Mouse (Mus musculus) heart, postnatal 0 days (tissue): ENCODE measurements around the gene Ccnyl1. TPM values are rescaled to one million over a fixed set of nuclear protein-coding genes. Genes with fewer than 3 reads are reported as not detected.

ENCODE experiments used
- ATAC-seq: fragments of 200-750 bp; cut with Nextera tagmentation; 2 replicates; pipeline ENCODE4 v1.8.0; 2017; ENCODE audit warnings: low read depth, moderate number of reproducible peaks, moderate library complexity; ENCODE audit not compliant: insufficient read depth
- DNase-seq: peaks from one replicate; pipeline ENCODE4 v3.0.0-alpha.2; 2016; ENCODE audit warnings: low spot score
- H3K27ac ChIP-seq: fragments of 300-500 bp; sonication (generic); 2 replicates; pipeline ENCODE4 v1.5.1; 2014; ENCODE audit warnings: low read depth, mild to moderate bottlenecking
- H3K27me3 ChIP-seq: fragments of 300-500 bp; sonication (generic); 2 replicates; pipeline ENCODE4 v1.6.1; 2014; ENCODE audit warnings: low read length, mixed read lengths; ENCODE audit not compliant: control insufficient read depth, insufficient read depth
- H3K36me3 ChIP-seq: fragments of 300-500 bp; sonication (generic); replicated peaks from 2 replicates; pipeline ENCODE4 v1.6.1; 2014; ENCODE audit warnings: low read length, mixed read lengths; ENCODE audit not compliant: control insufficient read depth, insufficient read depth
- H3K4me1 ChIP-seq: fragments of 300-500 bp; sonication (generic); 2 replicates; pipeline ENCODE4 v1.6.1; 2014; ENCODE audit warnings: antibody characterized with exemption; ENCODE audit not compliant: control insufficient read depth, insufficient read depth
- H3K4me2 ChIP-seq: fragments of 300-500 bp; sonication (generic); 2 replicates; pipeline ENCODE4 v1.6.1; 2014; ENCODE audit warnings: low read depth, mild to moderate bottlenecking, low read length, moderate library complexity
- H3K4me3 ChIP-seq: fragments of 300-500 bp; sonication (generic); 2 replicates; pipeline ENCODE4 v1.5.1; 2014; ENCODE audit warnings: low read depth, low read length
- H3K9ac ChIP-seq: fragments of 300-500 bp; sonication (generic); replicated peaks from 2 replicates; pipeline ENCODE4 v1.6.1; 2014; ENCODE audit warnings: low read depth, low read length, mixed read lengths
- H3K9me3 ChIP-seq: fragments of 300-500 bp; sonication (generic); replicated peaks from 2 replicates; pipeline ENCODE4 v1.6.1; 2016; ENCODE audit warnings: low read length; ENCODE audit not compliant: control insufficient read depth
- CTCF ChIP-seq: IDR thresholded peaks from 2 replicates; pipeline ENCODE4 v1.5.1; 2016; ENCODE audit warnings: antibody characterized with exemption, control low read depth, low read depth
- EP300 ChIP-seq: IDR thresholded peaks from 2 replicates; pipeline ENCODE4 v1.6.1; 2016; ENCODE audit warnings: antibody characterized with exemption, low read depth
- WGBS: fragments of 180-500 bp; shearing (Covaris S2); extraction: QIAGEN DNeasy Blood & Tissue Kit; methylation state at CpG from one replicate; pipeline ENCODE4 v1.1.7; 2014; 5-methylcytosine and 5-hydroxymethylcytosine counted together
- polyA plus RNA-seq: library from polyadenylated mRNA; unstranded; fragments of >200 nt; fragmentation: Nextera tagmentation; extraction: Ambion mirVana; gene quantifications from 2 replicates; pipeline ENCODE4 v1.2.1, GENCODE M21; 2015
- total RNA-seq: library from RNA; depleted of rRNA; stranded (reverse); fragments of >200 nt; gene quantifications from 2 replicates; pipeline ENCODE4 v1.2.3, GENCODE M21; 2014; ENCODE audit warnings: low replicate concordance

Ccnyl1 gene
- total and polyA plus RNA-seq, 2 experiments from 2014 or later = 3.4 to 12.7 TPM

DNA sequence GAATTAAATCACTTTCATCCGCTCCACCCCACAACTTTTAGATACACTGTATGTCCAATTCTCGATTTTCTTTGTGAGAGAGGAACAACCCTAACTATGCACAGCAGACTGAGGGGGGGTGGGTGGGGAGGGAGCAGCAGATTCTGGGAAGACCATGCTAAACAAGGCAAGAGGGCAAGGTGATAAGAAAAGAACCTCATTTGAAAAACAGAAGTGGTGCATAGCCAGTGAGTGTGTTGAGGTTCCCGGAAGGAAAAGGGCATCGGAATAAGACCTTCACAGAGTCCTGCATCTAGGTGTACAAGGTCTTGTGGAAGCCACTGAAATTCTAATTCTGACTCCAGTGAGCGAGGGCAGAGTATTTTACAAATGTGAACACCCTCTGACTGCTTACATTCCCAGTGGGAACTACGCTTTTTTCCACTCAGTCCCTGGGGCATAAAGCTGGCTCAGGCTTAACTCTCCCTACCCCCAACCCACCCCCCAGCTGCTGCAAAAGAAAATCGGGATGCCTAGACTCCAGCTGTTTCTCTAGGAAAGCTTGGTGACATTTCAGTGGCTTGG lies 42.5 kb downstream of the Ccnyl1 start:
- no peak for TF ChIP-seq EP300
- no peak for TF ChIP-seq CTCF
- no peak overlapping the region for H3K4me3 ChIP-seq
- WGBS = 69% methylated on average over 7 of the region's 7 CpGs
- no peak overlapping the region for H3K27ac ChIP-seq
- H3K36me3 ChIP-seq = peaks cover 3% of the 10 kb centered on the region; the same call in 1 of the 2 replicates
- DNase-seq = no peak
- no peak for ATAC-seq
- peaks cover 29% of the 10 kb centered on the region for H3K4me1 ChIP-seq
- H3K9me3 ChIP-seq = no peaks in the 10 kb centered on the region
- no peak overlapping the region for H3K4me2 ChIP-seq
- H3K9ac ChIP-seq = no peak overlapping the region
- H3K27me3 ChIP-seq = no peaks in the 10 kb centered on the region

DNA sequence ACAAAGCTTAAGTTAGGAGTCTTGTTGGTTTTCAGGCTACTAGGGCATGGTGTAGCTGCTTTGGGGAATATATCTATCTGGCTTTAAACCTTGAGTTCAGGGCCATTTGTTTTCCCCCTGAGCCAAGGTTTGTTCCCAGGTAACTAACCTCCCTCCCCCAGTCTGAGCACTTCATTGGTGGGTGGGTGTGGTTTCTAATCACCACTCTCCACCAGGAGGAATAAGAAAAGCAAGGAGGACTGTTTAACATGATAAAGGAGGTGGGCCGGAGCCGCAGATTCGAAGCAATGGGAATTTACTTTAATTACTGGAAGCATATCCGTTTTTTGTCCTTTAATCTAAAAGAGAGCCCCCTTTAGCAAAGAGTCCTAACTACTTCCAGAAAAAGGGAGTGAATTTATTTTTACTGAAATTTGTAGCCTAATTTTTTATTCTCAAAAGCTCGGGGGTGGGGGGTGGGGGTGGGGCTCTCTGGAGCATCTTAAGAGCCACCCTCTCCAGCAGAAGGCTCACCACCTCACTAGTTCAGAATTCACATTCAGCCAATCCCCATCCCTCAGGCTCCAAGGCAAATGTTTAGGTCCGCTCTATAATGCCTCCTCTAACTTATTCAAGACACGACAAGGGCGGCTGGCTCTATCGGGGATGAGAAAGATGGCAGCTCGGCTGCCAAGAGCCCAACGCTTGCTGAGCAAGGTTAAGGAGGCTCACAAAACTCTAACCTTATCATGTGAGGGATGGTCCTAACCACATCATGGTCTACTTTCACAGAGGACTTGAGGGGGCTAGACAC lies 43.4 kb downstream of the Ccnyl1 start:
- ATAC-seq (no peak), DNase-seq (no peak)
- peaks cover 29% of the 10 kb centered on the region for H3K4me1 ChIP-seq
- no peaks in the 10 kb centered on the region for H3K9me3 ChIP-seq
- no peaks in the 10 kb centered on the region for H3K27me3 ChIP-seq
- H3K4me3 ChIP-seq = no peak overlapping the region
- no peak overlapping the region for H3K9ac ChIP-seq
- H3K27ac ChIP-seq = no peak overlapping the region
- TF ChIP-seq CTCF (no peak), EP300 (no peak)
- WGBS = 77% methylated on average over 11 of the region's 11 CpGs
- no peak overlapping the region for H3K4me2 ChIP-seq
- H3K36me3 ChIP-seq = peaks cover 3% of the 10 kb centered on the region; the same call in 1 of the 2 replicates

DNA sequence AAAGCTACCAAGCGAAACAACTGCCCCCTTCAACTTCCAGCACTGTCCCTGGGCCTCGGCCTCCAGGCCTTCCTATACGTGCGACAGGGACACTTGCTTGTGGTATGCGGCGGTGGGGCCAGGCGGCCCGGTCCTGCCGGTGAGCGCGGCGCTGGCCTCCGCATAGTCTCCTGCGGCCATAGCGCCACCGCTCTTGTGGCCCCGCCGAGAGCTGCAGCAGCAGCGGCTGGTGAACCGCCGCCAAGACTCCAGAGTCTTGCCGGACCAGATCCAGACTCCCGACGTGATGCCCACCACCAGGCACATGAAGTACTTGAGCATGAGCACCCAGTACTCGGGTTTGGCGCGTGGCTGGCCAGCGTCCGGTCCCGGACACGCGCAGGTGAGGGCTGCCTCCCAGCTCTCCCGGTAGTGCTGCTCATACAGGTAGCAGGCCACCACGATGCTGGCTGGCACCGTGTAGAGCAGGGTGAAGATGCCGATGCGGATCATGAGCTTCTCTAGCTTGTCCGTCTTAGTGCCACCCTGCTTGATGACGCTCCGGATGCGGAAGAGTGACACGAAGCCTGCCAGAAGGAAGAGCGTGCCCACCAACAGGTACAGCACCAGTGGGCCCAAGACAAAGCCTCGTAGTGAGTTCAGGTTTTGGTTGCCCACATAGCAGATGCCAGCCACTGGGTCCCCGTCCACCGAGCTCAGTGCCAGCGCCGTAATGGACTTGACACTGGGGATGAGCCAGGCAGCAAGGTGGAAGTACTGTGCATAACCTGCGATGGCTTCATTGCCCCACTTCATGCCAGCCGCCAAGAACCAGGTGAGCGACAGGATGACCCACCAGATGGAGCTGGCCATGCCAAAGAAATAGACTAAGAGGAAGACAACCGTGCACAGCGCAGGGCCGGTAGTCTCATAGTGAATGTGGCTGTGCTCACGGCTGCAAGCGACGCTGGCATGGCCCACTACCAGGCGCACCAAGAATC lies 44.8 kb downstream of the Ccnyl1 start:
- Histone ChIP-seq H3K4me1 (peaks cover 29% of the 10 kb centered on the region), H3K4me3 (peak overlapping the region; percentile 72), H3K27me3 (no peaks in the 10 kb centered on the region), H3K9ac (peak overlapping the region; percentile 47), H3K36me3 (peaks cover 3% of the 10 kb centered on the region; the same call in 1 of the 2 replicates), H3K4me2 (peak overlapping the region; percentile 81), H3K27ac (no peak overlapping the region), H3K9me3 (no peaks in the 10 kb centered on the region)
- ATAC-seq (no peak), DNase-seq (peak; percentile 43)
- TF ChIP-seq EP300 (no peak), CTCF (peak; percentile 30)
- 47% methylated on average over 58 of the region's 58 CpGs for WGBS

DNA sequence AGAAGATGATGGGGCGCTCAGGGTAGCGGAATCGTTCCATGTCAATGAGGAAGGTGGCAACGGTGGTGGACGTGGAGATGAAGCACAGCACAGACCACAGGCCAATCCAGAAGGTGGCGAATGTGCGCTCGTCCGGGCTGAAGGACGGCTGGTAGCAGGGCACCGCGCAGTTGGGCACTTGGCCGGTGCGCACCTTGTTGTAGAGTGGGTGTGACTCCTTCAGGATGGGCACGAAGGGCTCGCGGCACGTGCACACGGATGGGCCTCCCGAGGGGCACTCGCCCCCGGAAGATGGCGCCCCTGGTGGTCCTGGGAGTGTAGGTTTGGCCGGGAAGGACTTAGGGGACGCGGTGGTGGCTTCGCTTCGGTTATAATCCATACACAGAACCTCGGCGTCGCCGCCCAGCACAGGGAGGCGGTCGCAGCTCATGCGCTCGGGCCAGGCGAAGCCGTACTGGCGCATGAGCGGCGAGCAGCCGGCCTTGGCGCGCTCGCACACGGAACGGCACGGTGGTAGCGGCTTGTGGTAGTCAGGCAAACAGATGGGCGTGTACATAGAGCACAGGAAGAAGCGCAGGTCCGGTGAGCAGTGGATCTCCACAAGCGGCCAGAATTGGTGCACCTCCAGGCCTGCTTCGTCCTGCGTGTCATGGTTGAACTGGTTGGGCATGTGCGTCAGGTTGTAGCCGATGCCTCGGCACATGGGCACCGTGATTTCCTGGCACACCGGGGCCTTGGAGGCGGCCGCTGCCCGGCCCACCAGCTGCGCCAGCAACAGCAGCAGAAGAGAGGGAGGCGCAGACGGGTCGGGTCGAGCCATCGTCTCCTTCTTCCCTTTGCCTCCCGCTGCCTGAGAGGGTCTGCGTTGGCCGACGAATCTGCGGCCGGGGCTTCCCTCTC lies 45.8 kb downstream of the Ccnyl1 start:
- peak; percentile 31 for DNase-seq
- Histone ChIP-seq H3K4me1 (peaks cover 29% of the 10 kb centered on the region), H3K9me3 (no peaks in the 10 kb centered on the region), H3K36me3 (0 out of 2 replicates have a peak, but pooled peaks cover 3% of the 10 kb centered on the region), H3K4me3 (peak overlapping the region; percentile 72), H3K27me3 (no peaks in the 10 kb centered on the region), H3K9ac (peak overlapping the region; percentile 78), H3K4me2 (peak overlapping the region; percentile 81), H3K27ac (peak overlapping the region; percentile 87; the same call in 1 of the 2 replicates)
- 8% methylated on average over 75 of the region's 75 CpGs for WGBS
- TF ChIP-seq EP300 (no peak), CTCF (peak; percentile 34)
- no peak for ATAC-seq
